Mouse (Mus musculus): ENCODE measurements at regions not wholly inside any gene's neighbourhood (a gene's known extent, or its start where the extent isn't known, plus 50 kb on each side); places are given as distances from the start of the nearest gene placed in this dataset.
A peak's percentile ranks its signal among the peaks of the same experiment; 100 is the strongest.

DNA sequence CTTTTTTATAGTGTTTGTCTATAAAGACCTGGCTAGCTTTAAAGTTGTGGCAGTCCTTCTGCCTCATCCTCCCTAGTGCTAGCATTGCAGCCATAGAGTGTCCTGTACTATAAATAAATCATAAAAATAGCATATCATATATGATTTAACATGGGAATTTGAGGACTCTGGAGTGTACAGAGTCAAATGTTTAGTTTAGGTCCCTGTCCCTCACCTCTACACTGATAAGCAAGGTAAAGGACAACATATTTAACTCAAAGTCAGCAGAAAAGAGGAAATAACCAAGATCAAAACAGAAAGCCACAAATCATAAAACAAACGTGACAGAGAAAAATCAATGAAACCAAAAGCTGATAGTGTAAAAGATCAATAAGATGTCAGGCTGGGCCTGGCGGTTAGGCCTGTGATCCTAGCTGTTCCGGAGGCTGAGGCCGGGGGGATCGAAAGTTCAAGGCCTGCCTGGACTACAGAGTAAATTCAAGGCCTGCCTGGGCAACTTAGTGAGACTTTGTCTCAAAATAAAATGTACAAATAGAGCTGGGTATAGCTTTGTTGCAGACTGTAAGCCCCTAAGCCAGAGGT lies 68.7 kb downstream of the Dlk1 start:
- H3K9ac ChIP-seq: no peak overlapping the region
- no peaks in the 10 kb centered on the region for H3K36me3 ChIP-seq
- no peak overlapping the region for H3K27ac ChIP-seq (replicated peaks)
- peaks cover 29% of the 10 kb centered on the region for H3K4me1 ChIP-seq
- no peak overlapping the region for H3K4me3 ChIP-seq
- no peak overlapping the region for H3K4me2 ChIP-seq
- H3K9me3 ChIP-seq: no peaks in the 10 kb centered on the region
- H3K27me3 ChIP-seq (replicated peaks): peaks cover 2% of the 10 kb centered on the region; the same call in 1 of the 2 replicates
- 79% methylated on average over 5 of the region's 5 CpGs for WGBS
- ATAC-seq (ENCODE audit: extremely low read depth, insufficient number of reproducible peaks, low FRiP score, low TSS enrichment): no peak

DNA sequence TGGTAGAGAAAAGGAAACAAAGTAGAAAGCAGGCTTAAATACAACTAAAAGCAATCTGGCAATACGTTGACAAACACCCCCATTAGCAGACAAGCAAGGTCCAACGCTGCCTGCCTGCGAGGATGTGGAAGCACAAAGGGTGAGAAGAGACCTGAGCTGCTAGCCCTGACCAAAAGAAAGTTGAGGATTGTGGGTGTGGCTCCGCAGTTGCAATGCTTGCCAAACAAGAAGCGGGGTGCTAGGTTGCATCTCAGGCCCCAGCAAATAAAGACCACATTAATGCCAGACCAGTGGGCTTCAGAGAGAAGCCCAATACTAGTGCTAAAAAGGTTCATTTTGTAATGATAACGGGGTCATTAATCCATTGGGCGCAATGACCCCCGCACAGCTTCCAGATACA lies 67.8 kb downstream of the Dlk1 start:
- no peak for ATAC-seq (ENCODE audit: extremely low read depth, insufficient number of reproducible peaks, low FRiP score, low TSS enrichment)
- H3K9me3 ChIP-seq: no peaks in the 10 kb centered on the region
- no peak overlapping the region for H3K27ac ChIP-seq (replicated peaks)
- no peaks in the 10 kb centered on the region for H3K36me3 ChIP-seq
- H3K4me3 ChIP-seq: no peak overlapping the region
- no peak overlapping the region for H3K4me2 ChIP-seq
- H3K27me3 ChIP-seq (replicated peaks): no peaks in the 10 kb centered on the region; the same call in 1 of the 2 replicates
- H3K9ac ChIP-seq: no peak overlapping the region
- H3K4me1 ChIP-seq: peaks cover 36% of the 10 kb centered on the region
- WGBS: 66% methylated on average over 8 of the region's 8 CpGs

DNA sequence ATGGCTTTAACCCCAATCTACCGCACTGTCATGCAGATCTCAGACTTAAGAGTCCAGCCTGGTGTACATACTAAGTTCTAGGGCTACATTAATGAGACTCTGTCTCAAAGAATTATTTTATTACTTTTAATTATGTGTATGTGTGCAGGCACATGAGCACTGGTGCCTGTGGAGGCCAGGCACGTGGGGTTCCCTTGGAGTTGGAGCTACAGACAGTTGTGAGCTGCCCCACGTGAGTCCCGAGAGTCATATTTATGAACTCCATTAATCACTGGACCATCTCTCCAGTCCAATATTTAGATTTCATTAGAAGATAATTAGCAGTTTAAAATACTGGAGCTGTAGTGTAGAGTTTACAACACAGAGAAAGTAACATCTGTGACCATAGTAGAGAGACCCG lies 67.2 kb downstream of the Dlk1 start:
- Histone ChIP-seq H3K4me3 (no peak overlapping the region), H3K27me3 (replicated peaks) (no peaks in the 10 kb centered on the region; the same call in 1 of the 2 replicates), H3K4me2 (no peak overlapping the region), H3K4me1 (peaks cover 36% of the 10 kb centered on the region), H3K27ac (replicated peaks) (no peak overlapping the region), H3K9ac (no peak overlapping the region), H3K9me3 (no peaks in the 10 kb centered on the region), H3K36me3 (no peaks in the 10 kb centered on the region)
- WGBS: 79% methylated on average over 5 of the region's 5 CpGs
- ATAC-seq (ENCODE audit: extremely low read depth, insufficient number of reproducible peaks, low FRiP score, low TSS enrichment): no peak

DNA sequence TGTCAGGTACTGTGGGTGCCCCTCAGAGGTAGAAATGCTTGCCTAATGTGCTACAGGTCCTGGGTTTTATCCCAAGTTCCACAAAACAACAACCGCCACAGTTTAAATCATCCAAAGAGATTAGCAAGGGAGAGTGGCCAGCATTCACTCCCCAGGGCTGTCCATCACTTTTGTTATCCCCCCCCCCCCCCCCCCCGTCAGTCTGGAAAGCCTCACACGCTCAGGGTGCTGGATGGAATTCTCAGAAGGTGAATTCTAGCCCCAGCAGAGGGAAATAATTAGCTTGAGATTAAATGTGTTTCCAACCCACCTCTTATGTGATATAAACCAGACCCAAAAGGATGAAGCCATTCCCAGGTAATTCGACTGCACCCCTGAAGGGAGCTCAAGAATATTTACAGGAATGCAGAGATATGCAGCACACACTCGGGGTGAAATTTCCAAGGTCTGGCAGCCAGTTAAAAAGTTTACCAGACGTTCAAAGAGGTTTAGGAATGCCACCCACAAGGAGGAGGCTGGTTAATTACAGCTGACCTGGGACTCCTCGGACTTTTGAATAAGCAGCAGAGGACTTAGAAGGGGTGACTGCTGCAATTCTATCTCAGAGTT lies 65.9 kb downstream of the Dlk1 start:
- Histone ChIP-seq H3K9me3 (no peaks in the 10 kb centered on the region), H3K4me2 (no peak overlapping the region), H3K27ac (replicated peaks) (0 out of 2 replicates have a peak overlapping the region, but pooled peaks have one; percentile 24), H3K4me1 (peaks cover 40% of the 10 kb centered on the region), H3K9ac (peak overlapping the region; percentile 44; the same call in 1 of the 2 replicates), H3K4me3 (no peak overlapping the region), H3K36me3 (no peaks in the 10 kb centered on the region), H3K27me3 (replicated peaks) (no peaks in the 10 kb centered on the region; the same call in 1 of the 2 replicates)
- ATAC-seq (ENCODE audit: extremely low read depth, insufficient number of reproducible peaks, low FRiP score, low TSS enrichment): no peak
- 17% methylated on average over 7 of the region's 7 CpGs for WGBS

DNA sequence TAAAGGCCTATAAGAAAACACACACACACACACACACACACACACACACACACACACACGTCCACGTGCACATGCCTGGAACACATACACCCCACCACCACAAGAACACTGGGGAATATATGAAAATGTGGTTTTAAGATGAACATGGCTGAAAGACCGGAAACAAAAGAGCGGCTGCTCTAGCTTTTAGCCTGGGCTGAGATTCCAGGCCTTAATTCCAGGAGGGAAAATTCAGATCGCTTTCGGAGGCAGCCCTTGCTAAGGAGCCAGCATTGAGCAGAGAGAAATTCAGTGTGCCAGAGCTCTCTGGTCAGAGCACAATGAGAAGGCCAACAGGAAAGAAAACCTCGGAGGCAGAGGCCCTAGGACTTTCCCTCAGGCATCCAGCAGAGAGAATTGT lies 65.1 kb downstream of the Dlk1 start:
- 0 out of 2 replicates have a peak overlapping the region, but pooled peaks have one; percentile 5 for H3K27ac ChIP-seq (replicated peaks)
- no peaks in the 10 kb centered on the region; the same call in 1 of the 2 replicates for H3K27me3 ChIP-seq (replicated peaks)
- no peak overlapping the region for H3K4me2 ChIP-seq
- no peak overlapping the region for H3K4me3 ChIP-seq
- WGBS: 66% methylated on average over 7 of the region's 7 CpGs
- no peaks in the 10 kb centered on the region for H3K36me3 ChIP-seq
- H3K9me3 ChIP-seq: no peaks in the 10 kb centered on the region
- peaks cover 47% of the 10 kb centered on the region for H3K4me1 ChIP-seq
- H3K9ac ChIP-seq: peak overlapping the region; percentile 44; the same call in 1 of the 2 replicates
- ATAC-seq (ENCODE audit: extremely low read depth, insufficient number of reproducible peaks, low FRiP score, low TSS enrichment): no peak

DNA sequence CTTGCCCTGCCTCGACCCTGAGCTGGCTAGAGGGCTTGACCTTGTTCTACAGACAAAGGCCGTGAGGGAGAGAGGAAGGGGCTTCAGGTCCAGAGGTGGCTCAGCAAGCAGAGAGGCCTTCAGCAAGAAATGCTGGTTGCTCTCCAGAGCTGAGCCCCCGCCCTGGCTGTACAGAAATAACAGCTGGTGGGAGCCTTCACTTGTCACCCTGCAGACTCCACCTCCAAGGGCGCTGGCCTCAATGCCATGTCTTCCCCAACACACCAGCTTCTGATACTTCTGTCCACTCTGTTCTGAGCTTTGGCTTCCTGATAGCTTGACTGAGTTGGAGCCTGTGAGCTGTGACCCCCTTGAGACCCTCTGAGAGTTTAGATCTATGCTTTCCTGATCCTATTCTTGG lies 64.3 kb downstream of the Dlk1 start:
- WGBS: 27% methylated on average over 4 of the region's 4 CpGs
- Histone ChIP-seq H3K27me3 (replicated peaks) (no peaks in the 10 kb centered on the region; the same call in 1 of the 2 replicates), H3K4me1 (peaks cover 55% of the 10 kb centered on the region), H3K9me3 (no peaks in the 10 kb centered on the region), H3K27ac (replicated peaks) (no peak overlapping the region), H3K36me3 (no peaks in the 10 kb centered on the region), H3K4me3 (no peak overlapping the region), H3K4me2 (no peak overlapping the region), H3K9ac (no peak overlapping the region)
- ATAC-seq (ENCODE audit: extremely low read depth, insufficient number of reproducible peaks, low FRiP score, low TSS enrichment): no peak

DNA sequence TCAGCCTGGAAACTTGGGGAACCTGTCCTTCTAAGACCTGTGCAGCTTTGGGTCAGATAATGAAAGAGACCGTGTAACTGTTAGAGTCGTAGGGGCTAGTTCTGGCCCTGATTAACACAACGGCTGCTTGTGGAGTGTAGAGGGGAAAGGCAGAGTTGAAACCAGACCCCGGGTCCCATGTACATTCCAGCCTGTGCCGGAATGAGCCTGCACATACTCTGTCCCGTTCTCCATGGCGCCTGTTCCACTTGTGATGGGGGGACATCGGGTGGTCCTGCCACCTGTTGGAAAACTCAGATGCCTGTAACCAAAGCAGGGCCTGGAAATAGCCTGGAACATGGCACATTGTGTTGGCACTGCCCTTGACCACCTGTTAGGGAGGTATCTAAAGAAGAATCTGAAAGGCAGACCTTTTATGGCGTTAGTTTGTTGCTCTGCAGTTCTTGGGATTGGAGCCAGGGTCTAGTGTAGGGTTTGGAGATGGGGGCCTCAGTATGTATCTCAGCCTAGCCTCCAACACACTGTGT lies 61.7 kb downstream of the Dlk1 start:
- peaks cover 6% of the 10 kb centered on the region for H3K27me3 ChIP-seq (replicated peaks)
- H3K4me2 ChIP-seq: no peak overlapping the region
- no peak for ATAC-seq (ENCODE audit: extremely low read depth, insufficient number of reproducible peaks, low FRiP score, low TSS enrichment)
- no peaks in the 10 kb centered on the region for H3K9me3 ChIP-seq
- 77% methylated on average over 9 of the region's 9 CpGs for WGBS
- peaks cover 70% of the 10 kb centered on the region for H3K4me1 ChIP-seq
- H3K36me3 ChIP-seq: no peaks in the 10 kb centered on the region
- H3K4me3 ChIP-seq: no peak overlapping the region
- H3K9ac ChIP-seq: no peak overlapping the region
- H3K27ac ChIP-seq (replicated peaks): no peak overlapping the region
